Mouse (Mus musculus) G1E (cell line): ENCODE results near the gene Hist1h2bp.
"Not testable (repeated sequence)": the region's sequence is repeated elsewhere in the genome, so short reads cannot be mapped to it uniquely, and the experiment has no call there.

Source experiments
- CTCF ChIP-seq: IDR thresholded peaks from 2 replicates; pipeline ENCODE4 v1.5.1; 2012; ENCODE audit warnings: low read depth, low read length, inconsistent platforms, mixed read lengths
- GATA1 ChIP-seq: IDR thresholded peaks from 2 replicates; pipeline ENCODE4 v1.6.1; 2012; ENCODE audit warnings: borderline replicate concordance, low read length, inconsistent platforms, mixed read lengths
- TAL1 ChIP-seq: conservative IDR thresholded peaks from 2 replicates; pipeline ENCODE4 v1.6.1; 2012; ENCODE audit warnings: low read depth, low read length, inconsistent platforms, mixed read lengths

- TF ChIP-seq CTCF, GATA1, TAL1: not testable (repeated sequence)
Observed at GRCm38 (mm10) chr13:21811539-21811938, 24.3 kb downstream of the Hist1h2bp start, which contains the start of gene Hist1h4m.
